Mouse (Mus musculus): ENCODE data around the gene Trpc7. TPM values are rescaled to one million over a fixed set of nuclear protein-coding genes. Genes with fewer than 3 reads are reported as not detected.

Gene Trpc7
- polyA plus RNA-seq, 1 experiment from 2014 or later: 1.5 TPM

DNA sequence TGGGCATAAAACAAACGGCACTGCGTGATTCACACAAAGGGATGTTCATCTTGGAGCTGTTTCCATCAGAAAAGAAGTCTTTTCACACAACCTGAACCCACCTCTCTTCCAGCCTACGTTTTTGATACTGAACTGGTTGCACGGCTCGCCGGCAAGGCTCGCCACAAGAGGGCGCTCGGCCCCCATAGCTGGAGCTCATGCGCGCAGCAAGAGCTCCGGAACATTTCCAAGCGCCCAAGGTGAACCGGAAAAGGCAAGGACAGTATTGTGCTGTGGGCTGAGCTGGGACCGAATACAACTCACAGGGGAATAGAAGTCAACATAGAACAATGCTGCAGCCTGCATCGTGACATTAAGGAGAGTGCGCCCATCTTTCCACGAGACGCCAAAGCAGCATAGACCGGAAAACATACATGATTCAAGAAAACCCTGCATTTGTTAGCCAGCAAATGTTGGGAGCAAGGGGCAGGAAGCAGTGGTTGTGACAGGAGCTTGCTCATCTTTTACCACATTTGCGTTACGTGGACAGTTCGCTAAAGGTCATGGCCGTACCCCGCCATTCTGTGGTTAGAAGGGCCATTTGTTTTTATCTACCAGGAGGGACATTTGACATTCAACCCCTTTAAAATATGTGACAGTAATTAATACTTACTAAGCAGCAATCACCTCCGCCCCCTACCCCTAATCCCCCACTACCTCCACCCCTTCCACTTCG lies 88.9 kb downstream of the Trpc7 start:
- H3K27ac ChIP-seq (ENCODE audit: low read depth, low read length): no peak overlapping the region
- H3K4me3 ChIP-seq (ENCODE audit: low read depth, low read length): peak overlapping the region; percentile 21
- H3K9me3 ChIP-seq (replicated peaks; ENCODE audit: control insufficient read depth, low read length): no peaks in the 10 kb centered on the region
- no peaks in the 10 kb centered on the region for H3K27me3 ChIP-seq (replicated peaks; ENCODE audit: control insufficient read depth, insufficient read depth, low read length)
- peak; percentile 94 for DNase-seq (ENCODE audit: low spot score)
- peak overlapping the region; percentile 51 for H3K4me2 ChIP-seq (ENCODE audit: low read length)
- peak; percentile 72; the same call in 1 of the 2 replicates for ATAC-seq
- 9% methylated on average over 27 of the region's 27 CpGs for WGBS
- peaks cover 4% of the 10 kb centered on the region; the same call in 1 of the 2 replicates for H3K4me1 ChIP-seq (ENCODE audit: control insufficient read depth, insufficient read depth, low read length)
- H3K36me3 ChIP-seq (ENCODE audit: control insufficient read depth, insufficient read depth, low read length): no peaks in the 10 kb centered on the region
- 0 out of 2 replicates have a peak overlapping the region, but pooled peaks have one; percentile 44 for H3K9ac ChIP-seq (ENCODE audit: low read length)

DNA sequence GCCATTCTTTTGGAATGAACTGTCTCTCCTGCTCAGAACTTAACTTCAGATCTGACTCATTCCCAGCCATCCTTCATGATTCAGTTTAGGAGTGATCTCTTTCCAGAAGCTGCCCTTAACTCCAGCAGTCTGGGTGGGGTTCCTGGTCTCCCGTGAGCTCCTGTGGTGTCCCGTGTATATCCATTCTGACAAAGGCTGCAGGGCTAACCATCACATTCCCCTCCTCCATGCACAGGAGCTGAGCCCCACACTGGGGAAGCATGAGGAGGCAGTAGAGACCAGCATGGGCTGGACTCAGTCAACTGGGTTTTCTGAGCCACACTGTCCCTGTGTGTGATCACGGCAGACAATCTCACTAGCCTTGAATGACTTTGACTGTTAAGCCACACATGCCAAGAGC lies 90.7 kb downstream of the Trpc7 start:
- Histone ChIP-seq H3K27ac (ENCODE audit: low read depth, low read length) (no peak overlapping the region), H3K9me3 (replicated peaks; ENCODE audit: control insufficient read depth, low read length) (no peaks in the 10 kb centered on the region), H3K9ac (ENCODE audit: low read length) (no peak overlapping the region), H3K36me3 (ENCODE audit: control insufficient read depth, insufficient read depth, low read length) (no peaks in the 10 kb centered on the region), H3K4me3 (ENCODE audit: low read depth, low read length) (no peak overlapping the region), H3K4me1 (ENCODE audit: control insufficient read depth, insufficient read depth, low read length) (peaks cover 4% of the 10 kb centered on the region; the same call in 1 of the 2 replicates), H3K4me2 (ENCODE audit: low read length) (no peak overlapping the region), H3K27me3 (replicated peaks; ENCODE audit: control insufficient read depth, insufficient read depth, low read length) (no peaks in the 10 kb centered on the region)
- WGBS: 91% methylated on average over 3 of the region's 3 CpGs
- DNase-seq (ENCODE audit: low spot score) (no peak), ATAC-seq (no peak)

DNA sequence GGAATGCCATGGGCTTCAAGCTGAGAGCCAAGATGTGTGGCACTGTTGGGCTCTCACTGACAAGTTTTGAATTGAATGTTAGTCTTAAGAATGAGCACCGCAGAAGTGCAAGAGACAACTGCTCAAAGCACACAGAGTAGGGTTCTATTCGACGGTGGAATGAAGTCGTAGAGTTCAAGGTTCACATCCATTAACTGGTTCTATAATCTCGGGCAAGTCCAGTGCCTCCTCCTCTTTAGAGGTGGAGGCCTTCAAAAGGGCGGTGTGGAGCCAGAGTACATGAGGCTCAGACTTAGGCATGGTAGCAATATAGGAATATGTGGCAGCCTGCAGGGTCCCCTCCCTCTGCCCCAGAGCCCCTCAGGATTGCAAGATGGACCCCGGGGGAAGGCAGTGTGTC lies 98.3 kb downstream of the Trpc7 start:
- peaks cover 12% of the 10 kb centered on the region for H3K4me1 ChIP-seq (ENCODE audit: control insufficient read depth, insufficient read depth, low read length)

DNA sequence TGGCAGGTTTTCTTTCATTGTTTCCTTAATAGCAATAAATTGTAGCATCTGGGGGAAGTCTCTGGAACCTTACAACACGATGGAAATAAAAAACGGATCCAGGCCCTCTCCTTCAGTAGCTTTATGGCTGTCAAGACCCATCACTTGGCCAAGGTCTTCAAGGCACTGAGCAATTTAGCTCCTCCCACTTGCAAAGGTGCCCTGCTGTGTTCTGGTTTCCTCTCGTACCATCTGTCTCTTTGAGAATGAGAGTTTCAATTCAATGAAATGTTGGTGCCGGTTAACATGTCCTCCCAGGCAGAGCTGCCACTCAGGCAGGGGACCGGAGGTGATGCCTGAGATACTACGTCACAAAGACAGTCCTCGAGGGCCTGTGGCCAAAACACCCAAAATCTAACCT lies 100.3 kb downstream of the Trpc7 start:
- H3K9me3 ChIP-seq (replicated peaks; ENCODE audit: control insufficient read depth, low read length): no peaks in the 10 kb centered on the region
- H3K27me3 ChIP-seq (replicated peaks; ENCODE audit: control insufficient read depth, insufficient read depth, low read length): no peaks in the 10 kb centered on the region
- peaks cover 17% of the 10 kb centered on the region for H3K4me1 ChIP-seq (ENCODE audit: control insufficient read depth, insufficient read depth, low read length)
- DNase-seq (ENCODE audit: low spot score): no peak
- H3K27ac ChIP-seq (ENCODE audit: low read depth, low read length): no peak overlapping the region
- 66% methylated on average over 7 of the region's 7 CpGs for WGBS
- H3K4me2 ChIP-seq (ENCODE audit: low read length): no peak overlapping the region
- no peak overlapping the region for H3K9ac ChIP-seq (ENCODE audit: low read length)
- no peak for ATAC-seq
- H3K36me3 ChIP-seq (ENCODE audit: control insufficient read depth, insufficient read depth, low read length): no peaks in the 10 kb centered on the region
- no peak overlapping the region for H3K4me3 ChIP-seq (ENCODE audit: low read depth, low read length)

More for the DNA sequence above, 98.3 kb downstream of the Trpc7 start:
- Histone ChIP-seq H3K4me3 (ENCODE audit: low read depth, low read length) (no peak overlapping the region), H3K27me3 (replicated peaks; ENCODE audit: control insufficient read depth, insufficient read depth, low read length) (no peaks in the 10 kb centered on the region), H3K36me3 (ENCODE audit: control insufficient read depth, insufficient read depth, low read length) (no peaks in the 10 kb centered on the region), H3K27ac (ENCODE audit: low read depth, low read length) (no peak overlapping the region), H3K9ac (ENCODE audit: low read length) (no peak overlapping the region), H3K4me2 (ENCODE audit: low read length) (no peak overlapping the region), H3K9me3 (replicated peaks; ENCODE audit: control insufficient read depth, low read length) (no peaks in the 10 kb centered on the region)
- WGBS: 90% methylated on average over 7 of the region's 7 CpGs
- ATAC-seq (no peak), DNase-seq (ENCODE audit: low spot score) (no peak)

DNA sequence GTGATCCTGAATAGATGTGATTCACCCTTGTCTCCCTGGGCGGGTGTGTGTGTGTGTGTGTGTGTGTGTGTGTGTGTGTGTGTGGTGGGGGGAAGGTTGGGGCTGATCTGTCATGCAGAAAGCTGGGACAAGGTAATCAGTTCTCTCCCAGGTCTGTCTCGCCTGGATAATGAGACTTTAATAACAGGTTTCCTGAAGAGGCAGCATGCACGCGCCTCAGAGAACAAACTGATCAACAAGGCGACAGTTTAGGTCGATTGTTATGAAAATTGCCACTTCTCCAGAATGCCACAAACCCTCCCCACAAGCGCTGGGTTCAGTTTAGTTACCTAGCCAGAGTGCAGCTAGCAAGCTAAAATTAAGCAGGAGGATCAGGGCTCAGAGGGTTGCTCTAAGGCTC lies 101.4 kb downstream of the Trpc7 start:
- no peaks in the 10 kb centered on the region for H3K9me3 ChIP-seq (replicated peaks; ENCODE audit: control insufficient read depth, low read length)
- H3K4me3 ChIP-seq (ENCODE audit: low read depth, low read length): no peak overlapping the region
- H3K36me3 ChIP-seq (ENCODE audit: control insufficient read depth, insufficient read depth, low read length): no peaks in the 10 kb centered on the region
- WGBS: 23% methylated on average over 7 of the region's 7 CpGs
- ATAC-seq (peak; percentile 47), DNase-seq (ENCODE audit: low spot score) (peak; percentile 53)
- H3K4me1 ChIP-seq (ENCODE audit: control insufficient read depth, insufficient read depth, low read length): peaks cover 17% of the 10 kb centered on the region
- no peak overlapping the region for H3K4me2 ChIP-seq (ENCODE audit: low read length)
- H3K27ac ChIP-seq (ENCODE audit: low read depth, low read length): no peak overlapping the region; the same call in 1 of the 2 replicates
- H3K9ac ChIP-seq (ENCODE audit: low read length): 0 out of 2 replicates have a peak overlapping the region, but pooled peaks have one; percentile 22
- no peaks in the 10 kb centered on the region for H3K27me3 ChIP-seq (replicated peaks; ENCODE audit: control insufficient read depth, insufficient read depth, low read length)

DNA sequence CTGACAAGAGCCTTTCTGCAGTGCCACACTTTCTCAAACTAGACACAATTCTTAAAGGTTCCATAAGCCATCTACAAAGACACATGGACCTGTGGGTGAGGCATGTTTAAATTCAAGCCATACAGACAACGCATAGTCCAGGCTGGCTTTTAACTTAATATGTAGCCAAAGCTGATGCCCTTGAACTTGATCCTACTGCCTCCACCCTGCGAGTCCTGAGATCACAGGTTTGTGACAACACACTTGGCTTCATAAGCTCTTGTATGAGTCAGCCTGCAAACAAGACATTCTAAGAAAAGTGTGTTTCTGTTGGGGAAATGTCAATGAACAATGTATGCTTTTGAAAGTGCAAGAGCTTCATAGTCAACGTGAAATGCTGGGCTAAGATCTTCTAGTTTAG lies 102.9 kb downstream of the Trpc7 start:
- no peak for ATAC-seq
- no peaks in the 10 kb centered on the region for H3K36me3 ChIP-seq (ENCODE audit: control insufficient read depth, insufficient read depth, low read length)
- H3K27me3 ChIP-seq (replicated peaks; ENCODE audit: control insufficient read depth, insufficient read depth, low read length): no peaks in the 10 kb centered on the region
- no peak overlapping the region for H3K4me2 ChIP-seq (ENCODE audit: low read length)
- DNase-seq (ENCODE audit: low spot score): no peak
- 91% methylated on average over 3 of the region's 3 CpGs for WGBS
- H3K9me3 ChIP-seq (replicated peaks; ENCODE audit: control insufficient read depth, low read length): no peaks in the 10 kb centered on the region
- H3K4me3 ChIP-seq (ENCODE audit: low read depth, low read length): no peak overlapping the region
- H3K4me1 ChIP-seq (ENCODE audit: control insufficient read depth, insufficient read depth, low read length): peaks cover 17% of the 10 kb centered on the region
- no peak overlapping the region for H3K27ac ChIP-seq (ENCODE audit: low read depth, low read length)
- H3K9ac ChIP-seq (ENCODE audit: low read length): no peak overlapping the region

DNA sequence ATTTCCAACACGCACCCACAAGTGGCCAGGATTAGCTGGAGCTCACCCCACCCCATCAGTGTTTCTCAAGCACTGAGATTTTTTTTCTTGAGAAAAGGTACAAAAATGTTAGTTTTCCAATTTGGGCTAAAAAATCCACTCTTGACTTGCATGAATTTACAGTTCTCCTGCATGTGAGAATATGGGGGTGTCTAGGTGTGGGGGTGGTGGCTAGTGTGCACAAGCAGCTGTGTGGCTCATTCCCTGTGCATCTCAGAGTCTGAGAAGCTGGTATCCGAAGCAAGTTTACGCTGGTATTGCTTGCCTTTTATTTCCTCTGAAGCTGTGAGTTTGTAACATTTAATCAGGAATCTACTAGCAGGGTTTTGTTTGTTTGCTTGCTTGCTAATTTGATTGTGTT lies 105.1 kb downstream of the Trpc7 start:
- Histone ChIP-seq H3K36me3 (ENCODE audit: control insufficient read depth, insufficient read depth, low read length) (no peaks in the 10 kb centered on the region), H3K4me2 (ENCODE audit: low read length) (no peak overlapping the region), H3K4me1 (ENCODE audit: control insufficient read depth, insufficient read depth, low read length) (peaks cover 16% of the 10 kb centered on the region), H3K27ac (ENCODE audit: low read depth, low read length) (no peak overlapping the region), H3K9me3 (replicated peaks; ENCODE audit: control insufficient read depth, low read length) (no peaks in the 10 kb centered on the region), H3K4me3 (ENCODE audit: low read depth, low read length) (no peak overlapping the region), H3K9ac (ENCODE audit: low read length) (no peak overlapping the region), H3K27me3 (replicated peaks; ENCODE audit: control insufficient read depth, insufficient read depth, low read length) (no peaks in the 10 kb centered on the region)
- no peak for ATAC-seq
- no peak for DNase-seq (ENCODE audit: low spot score)
- WGBS: 90% methylated on average over 3 of the region's 3 CpGs

DNA sequence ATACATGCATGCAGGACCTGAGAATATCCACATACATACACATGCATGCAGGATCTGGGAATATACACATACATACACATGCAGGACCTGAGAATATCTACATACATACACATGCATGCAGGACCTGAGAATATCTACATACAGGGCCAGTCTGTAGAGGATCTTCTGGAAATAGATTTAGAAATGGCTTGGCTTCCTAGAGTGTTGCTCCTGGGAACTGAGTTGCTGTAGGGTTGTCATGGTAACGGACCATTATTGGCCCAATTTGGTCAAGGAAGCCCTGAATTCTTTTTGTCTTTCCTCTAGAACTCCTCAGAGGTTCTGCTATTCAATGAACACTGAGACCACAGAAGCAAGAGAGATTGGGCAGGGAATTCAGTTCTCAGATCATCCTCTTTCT lies 113.2 kb downstream of the Trpc7 start:
- H3K4me2 ChIP-seq (ENCODE audit: low read length): no peak overlapping the region
- 81% methylated on average over 1 of the region's 1 CpGs for WGBS
- no peaks in the 10 kb centered on the region for H3K27me3 ChIP-seq (replicated peaks; ENCODE audit: control insufficient read depth, insufficient read depth, low read length)
- no peaks in the 10 kb centered on the region for H3K36me3 ChIP-seq (ENCODE audit: control insufficient read depth, insufficient read depth, low read length)
- no peak overlapping the region for H3K4me3 ChIP-seq (ENCODE audit: low read depth, low read length)
- H3K9me3 ChIP-seq (replicated peaks; ENCODE audit: control insufficient read depth, low read length): no peaks in the 10 kb centered on the region
- no peak overlapping the region for H3K27ac ChIP-seq (ENCODE audit: low read depth, low read length)
- DNase-seq (ENCODE audit: low spot score) (no peak), ATAC-seq (no peak)
- H3K4me1 ChIP-seq (ENCODE audit: control insufficient read depth, insufficient read depth, low read length): peaks cover 6% of the 10 kb centered on the region
- no peak overlapping the region for H3K9ac ChIP-seq (ENCODE audit: low read length)

DNA sequence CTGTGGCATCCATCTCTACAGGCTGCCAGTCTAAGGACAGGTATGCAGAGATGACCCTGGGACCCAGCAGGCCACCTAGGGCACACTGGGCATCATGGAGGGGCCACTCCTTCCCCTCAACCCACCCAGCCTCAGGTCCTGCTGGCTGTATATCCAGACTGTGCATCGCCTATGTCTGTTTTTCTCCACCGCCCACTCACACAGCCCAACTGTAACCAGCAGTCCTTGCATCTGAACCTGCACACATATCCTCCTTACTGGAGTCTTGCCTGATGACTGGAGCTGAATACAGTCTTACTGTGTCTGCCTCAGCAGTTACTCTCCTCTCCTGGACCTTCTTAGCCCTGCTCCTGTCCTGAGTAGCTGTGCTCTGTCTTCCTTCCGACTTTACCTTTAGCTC lies 114.1 kb downstream of the Trpc7 start:
- Histone ChIP-seq H3K27ac (ENCODE audit: low read depth, low read length) (no peak overlapping the region), H3K27me3 (replicated peaks; ENCODE audit: control insufficient read depth, insufficient read depth, low read length) (no peaks in the 10 kb centered on the region), H3K4me2 (ENCODE audit: low read length) (no peak overlapping the region), H3K4me3 (ENCODE audit: low read depth, low read length) (no peak overlapping the region), H3K9me3 (replicated peaks; ENCODE audit: control insufficient read depth, low read length) (no peaks in the 10 kb centered on the region), H3K36me3 (ENCODE audit: control insufficient read depth, insufficient read depth, low read length) (no peaks in the 10 kb centered on the region), H3K4me1 (ENCODE audit: control insufficient read depth, insufficient read depth, low read length) (peaks cover 6% of the 10 kb centered on the region), H3K9ac (ENCODE audit: low read length) (no peak overlapping the region)
- ATAC-seq: no peak
- WGBS: 96% methylated on average over 3 of the region's 3 CpGs
- DNase-seq (ENCODE audit: low spot score): no peak

Measured in forebrain, embryonic 14.5 days (tissue).